Mouse (Mus musculus) ES-E14 (cell line): Measurements from ENCODE around the gene Dbn1.

Experiments
- CHD2 ChIP-seq: IDR thresholded peaks from 2 replicates; pipeline ENCODE4 v1.6.1; 2014; ENCODE audit warnings: mild to moderate bottlenecking, low read depth, low read length, inconsistent platforms
- HCFC1 ChIP-seq: IDR thresholded peaks from 2 replicates; pipeline ENCODE4 v1.6.1; 2012; ENCODE audit warnings: low read length, inconsistent platforms, borderline replicate concordance; ENCODE audit not compliant: insufficient read depth
- ZC3H11A ChIP-seq: IDR thresholded peaks from 2 replicates; pipeline ENCODE4 v1.6.1; 2012; ENCODE audit warnings: low read depth, mild to moderate bottlenecking, inconsistent platforms, low read length, borderline replicate concordance

- TF ChIP-seq HCFC1 = no peak
- TF ChIP-seq ZC3H11A = no peak
- TF ChIP-seq CHD2 = no peak
These were observed 22.7 kb downstream of the Dbn1 start for GRCm38 (mm10) chr13:55465184-55465583.
